Mouse (Mus musculus) left cerebral cortex, postnatal 14 days (tissue): ENCODE results near the gene Ccn1. TPM values are rescaled to one million over a fixed set of nuclear protein-coding genes. Genes with fewer than 3 reads are reported as not detected.

Experiments
- DNase-seq, 2 experiments: peaks; one replicate each; pipeline ENCODE4 v3.0.0; 2021 to 2022; ENCODE audit warnings: low spot score in 2 of 2, mixed read lengths in 1 of 2
- intact Hi-C: fragments of 180-260 bp; cut with DNase I; formaldehyde crosslinking; loops from one replicate; pipeline ENCODE4 v1.15.1; 2025
- long read RNA-seq, 2 experiments: library from polyadenylated mRNA; stranded (forward); transcript quantifications; one replicate each; pipeline ENCODE4 v2.0.0; 2021
- total RNA-seq, 2 experiments: library from RNA; stranded (reverse); gene quantifications; 2 replicates each; pipeline ENCODE4 v1.2.3; 2021

The Ccn1 gene
- total RNA-seq = 1 to 10 TPM; 5.6 to 9.4 TPM
- long read RNA-seq, experiment 1, partial matches to known transcripts = 1 of 6 reads
- long read RNA-seq, experiment 1, other reads (novel, unspliced or antisense) = 1 of 6 reads
- long read RNA-seq, experiment 2, transcript Ccn1-201 (5 exons, 2,019 nt) = major isoform, 7 of 9 reads
- long read RNA-seq, experiment 2, partial matches to known transcripts = 0 of 9 reads
- long read RNA-seq, experiment 2, other reads (novel, unspliced or antisense) = 2 of 9 reads

GRCm38 (mm10) chr3:145649852-145650202, at the start of gene Ccn1:
Ccn1 (minus strand) TSS chr3:145649981.
- peak; percentile 58 to 67 for DNase-seq
- intact Hi-C loops = loop anchor here (5.0 kb wide), 2 partner anchors 182 to 257 kb away; no protein-coding TSS in a partner anchor

GRCm38 (mm10) chr3:145693361-145693760, 43.6 kb upstream of the Ccn1 start:
- no peak for DNase-seq
- intact Hi-C loops = no loop called here

GRCm38 (mm10) chr3:145692037-145692436, 42.3 kb upstream of the Ccn1 start:
- DNase-seq = no peak
- intact Hi-C loops = no loop called here

GRCm38 (mm10) chr3:145691415-145691814, 41.6 kb upstream of the Ccn1 start:
- no peak for DNase-seq
- intact Hi-C loops = no loop called here

- DNase-seq = no peak
- intact Hi-C loops = no loop called here
Observed at GRCm38 (mm10) chr3:145689271-145689670, 39.5 kb upstream of the Ccn1 start.

- intact Hi-C loops = no loop called here
- no peak for DNase-seq
Observed at GRCm38 (mm10) chr3:145687836-145688235, 38.1 kb upstream of the Ccn1 start.

- no peak for DNase-seq
- intact Hi-C loops = no loop called here
Observed at GRCm38 (mm10) chr3:145684604-145685441, 35.0 kb upstream of the Ccn1 start.

- DNase-seq = no peak
- intact Hi-C loops = no loop called here
Observed at GRCm38 (mm10) chr3:145684201-145684600, 34.4 kb upstream of the Ccn1 start.

GRCm38 (mm10) chr3:145681348-145681935, 31.7 kb upstream of the Ccn1 start:
- DNase-seq = peak; percentile 45 to 50
- intact Hi-C loops = no loop called here

GRCm38 (mm10) chr3:145680686-145681085, 30.9 kb upstream of the Ccn1 start:
- intact Hi-C loops = no loop called here
- DNase-seq = no peak

- intact Hi-C loops = no loop called here
- DNase-seq = no peak
Observed at GRCm38 (mm10) chr3:145676212-145676611, 26.4 kb upstream of the Ccn1 start.

GRCm38 (mm10) chr3:145674815-145675214, 25.0 kb upstream of the Ccn1 start:
- DNase-seq = no peak
- intact Hi-C loops = no loop called here

- intact Hi-C loops = no loop called here
Observed at GRCm38 (mm10) chr3:145666383-145666782, 16.6 kb upstream of the Ccn1 start.

GRCm38 (mm10) chr3:145656993-145657713, 7.4 kb upstream of the Ccn1 start:
- intact Hi-C loops = no loop called here

More at GRCm38 (mm10) chr3:145666383-145666782, 16.6 kb upstream of the Ccn1 start:
- no peak for DNase-seq

GRCm38 (mm10) chr3:145654944-145655343, 5.2 kb upstream of the Ccn1 start:
- DNase-seq = no peak
- intact Hi-C loops = loop anchor here (5.0 kb wide), 1 partner anchor 177 kb away; no protein-coding TSS in a partner anchor

More at GRCm38 (mm10) chr3:145656993-145657713, 7.4 kb upstream of the Ccn1 start:
- DNase-seq = no peak

- intact Hi-C loops = loop anchor here (5.0 kb wide), 1 partner anchor 178 kb away; no protein-coding TSS in a partner anchor
- DNase-seq = no peak
Observed at GRCm38 (mm10) chr3:145654028-145654427, 4.2 kb upstream of the Ccn1 start.

GRCm38 (mm10) chr3:145653191-145653940, 3.6 kb upstream of the Ccn1 start:
- DNase-seq = peak; percentile 56 to 57
- intact Hi-C loops = loop anchor here (2.0 to 5.0 kb wide), 2 partner anchors 105 to 179 kb away; partner anchors contain the start of gene Ddah1

- intact Hi-C loops = loop anchor here (2.0 to 5.0 kb wide), 2 partner anchors 106 to 180 kb away; partner anchors contain the start of gene Ddah1
- DNase-seq = no peak
Observed at GRCm38 (mm10) chr3:145652322-145653131, 2.7 kb upstream of the Ccn1 start.
